Mouse (Mus musculus) heart, postnatal 25 days (tissue): ENCODE measurements at regions not wholly inside any gene's neighbourhood (a gene's known extent, or its start where the extent isn't known, plus 50 kb on each side); places are given as distances from the start of the nearest gene placed in this dataset.

Source experiments
- DNase-seq: peaks from one replicate; pipeline ENCODE4 v3.0.0; 2022; ENCODE audit warnings: low spot score
- intact Hi-C: fragments of 180-260 bp; cut with DNase I; formaldehyde crosslinking; loops from one replicate; pipeline ENCODE4 v1.15.1; 2025

DNA sequence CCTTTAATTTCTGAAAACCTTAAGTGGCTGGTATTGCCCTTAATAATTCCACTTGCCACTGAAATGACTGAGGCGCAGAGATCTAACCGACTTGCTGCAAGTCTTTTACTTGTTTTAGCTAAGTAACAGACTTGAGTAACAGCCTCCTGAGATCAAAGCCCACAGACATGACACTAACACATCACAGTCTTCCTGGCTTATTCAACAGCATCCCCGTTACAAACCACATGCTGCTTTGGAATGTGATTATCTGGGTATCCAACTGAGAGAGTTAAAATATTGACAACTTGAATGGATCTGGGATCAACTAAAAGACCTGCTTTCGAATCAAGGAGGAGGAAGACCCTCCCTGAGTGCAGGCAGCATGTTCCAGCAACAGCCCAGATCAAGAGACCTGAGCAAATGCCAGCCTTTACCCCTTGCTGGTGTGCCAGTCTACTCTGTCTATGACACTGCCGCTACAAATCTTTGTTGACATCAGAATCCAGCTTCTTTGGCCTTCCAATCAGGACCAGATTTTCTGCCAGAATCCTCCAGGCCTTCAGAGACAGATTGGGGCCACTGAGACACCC lies 258.7 kb upstream of the Fermt1 start:
- no peak for DNase-seq
- intact Hi-C loops = no loop called here

GRCm38 (mm10) chr2:133208498-133208897 lies 262.8 kb upstream of the Fermt1 start:
- DNase-seq = no peak
- intact Hi-C loops = no loop called here

DNA sequence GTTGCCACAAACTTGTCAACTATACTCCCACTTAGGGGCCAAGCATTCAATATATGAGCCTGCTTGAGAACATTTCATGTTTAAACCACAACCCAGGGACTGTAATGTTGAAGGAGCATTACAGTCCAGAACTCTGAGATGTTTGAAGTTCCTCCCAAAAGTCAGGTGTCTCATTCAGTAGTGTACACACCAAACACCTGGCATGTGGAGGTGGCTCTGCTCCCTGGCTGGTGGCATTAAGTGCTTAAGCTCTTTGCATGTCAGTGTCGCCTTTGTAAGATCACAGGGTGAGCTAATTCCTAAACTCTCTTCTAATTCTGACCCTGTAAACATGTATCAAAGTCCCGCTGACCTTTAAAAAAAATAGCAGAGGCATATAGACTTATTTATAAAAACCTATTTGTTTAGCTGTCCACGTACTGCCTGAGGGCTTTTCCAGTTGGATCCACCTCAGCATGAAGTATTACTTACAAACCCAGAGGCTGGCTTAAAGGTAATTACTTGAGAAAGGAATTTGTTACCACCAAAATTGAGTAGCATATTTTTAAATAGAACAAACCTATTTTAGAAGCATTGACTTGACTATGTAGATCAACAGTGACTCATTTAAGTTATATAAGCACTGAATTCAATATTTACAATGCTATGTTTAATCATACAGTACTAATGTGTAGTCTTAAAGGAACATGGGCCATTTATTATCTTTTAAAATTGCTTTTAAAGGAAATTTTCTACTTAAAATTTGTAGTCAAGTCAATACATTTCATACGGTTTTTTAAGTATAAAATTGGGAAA lies 276.3 kb upstream of the Fermt1 start:
- intact Hi-C loops = no loop called here
- no peak for DNase-seq

DNA sequence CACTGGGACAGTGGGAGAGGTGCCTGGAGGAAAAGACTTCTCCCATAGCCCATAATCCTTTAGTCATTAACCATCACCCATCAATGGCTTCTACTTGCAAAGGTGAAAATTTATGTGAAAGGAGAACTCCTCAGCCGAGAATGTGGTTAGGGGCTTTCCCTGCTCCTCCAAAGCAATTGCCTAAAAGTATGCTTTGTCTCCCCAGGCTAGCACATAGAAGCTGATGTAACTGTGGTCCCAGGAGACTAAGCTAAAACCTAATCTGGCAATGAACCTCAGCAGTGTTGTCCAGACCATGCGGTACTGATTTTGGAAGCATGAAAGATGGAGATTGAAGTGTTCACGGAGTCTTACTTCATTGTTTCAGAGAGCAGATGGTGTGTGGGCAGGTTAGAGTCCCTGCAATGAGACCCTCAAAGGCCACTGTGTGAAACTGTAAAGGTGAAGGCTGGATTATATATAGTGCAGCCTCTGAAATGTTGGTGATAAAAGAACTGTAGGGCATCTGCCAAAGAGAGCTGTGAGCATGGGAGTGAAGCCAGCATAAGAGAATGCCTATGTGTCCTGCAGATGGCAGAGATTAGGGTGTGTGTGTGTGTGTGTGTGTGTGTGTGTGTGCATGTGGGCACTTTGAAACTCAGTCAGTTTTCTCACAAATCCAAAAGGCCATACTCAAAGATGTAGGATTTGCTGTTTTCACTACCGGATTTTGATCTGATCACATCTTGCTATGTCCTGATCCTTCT lies 289.6 kb upstream of the Fermt1 start:
- DNase-seq = no peak

DNA sequence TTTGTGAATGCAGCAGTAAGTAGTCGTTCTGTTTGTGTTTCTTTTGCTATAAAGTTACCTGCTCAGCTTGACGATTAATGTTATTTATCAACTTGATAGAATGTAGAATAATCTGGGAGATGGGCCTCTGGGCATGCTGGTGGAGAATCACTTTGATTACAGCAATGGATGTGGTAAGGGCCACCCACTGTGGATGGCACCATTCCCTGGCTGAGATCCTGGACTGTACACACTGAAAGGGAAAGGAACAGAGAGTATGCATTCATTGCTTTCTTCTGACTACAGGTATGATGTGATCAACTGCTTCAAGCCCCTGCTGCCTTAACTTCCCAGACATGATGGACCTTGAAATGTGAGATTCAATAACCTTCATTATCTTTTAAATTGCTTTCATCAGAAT lies 299.8 kb upstream of the Bmp2 start:
- intact Hi-C loops = no loop called here
- no peak for DNase-seq

More for the DNA sequence above, 289.6 kb upstream of the Fermt1 start:
- intact Hi-C loops = no loop called here

- no peak for DNase-seq
- intact Hi-C loops = no loop called here
Observed at GRCm38 (mm10) chr2:133274424-133274823, 277.5 kb upstream of the Bmp2 start.

DNA sequence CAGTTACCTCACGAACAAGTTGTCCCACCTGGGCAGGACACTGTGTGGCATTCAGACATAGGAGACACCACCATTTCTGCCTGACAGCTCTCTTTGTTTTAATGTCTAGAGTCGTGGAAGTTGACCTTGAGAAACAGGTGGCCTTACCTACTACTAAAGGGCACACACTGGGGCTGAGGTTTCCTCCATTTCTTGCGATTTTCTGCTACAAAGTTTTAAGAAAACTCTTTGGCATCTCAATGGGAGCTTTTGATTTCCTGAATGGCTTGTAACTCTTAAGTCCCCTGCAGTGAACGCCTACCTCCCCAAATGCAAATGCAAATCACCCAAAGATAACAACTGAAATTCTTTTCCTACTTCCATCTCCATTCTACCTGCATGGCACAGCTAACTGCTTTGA lies 273.4 kb upstream of the Bmp2 start:
- no peak for DNase-seq

DNA sequence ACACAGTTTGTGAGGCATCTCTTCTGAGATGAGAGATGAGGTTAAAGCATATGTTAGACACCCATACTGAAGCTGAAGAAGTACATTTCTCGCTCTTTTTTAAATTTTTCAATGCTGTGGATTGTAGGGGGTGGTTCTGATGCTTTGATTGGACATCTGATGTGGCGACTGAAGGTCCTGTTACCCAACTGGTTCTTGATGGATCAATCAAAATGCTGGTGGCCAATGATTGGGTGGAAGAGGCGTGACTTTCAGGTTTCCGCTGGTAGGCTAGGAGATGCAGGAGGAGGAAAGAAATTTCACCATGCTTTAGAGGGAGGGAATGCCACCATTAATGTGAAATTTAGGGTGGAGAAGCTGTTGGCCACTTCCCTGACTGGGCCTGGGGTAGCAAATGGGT lies 272.7 kb upstream of the Bmp2 start:
- intact Hi-C loops = no loop called here
- no peak for DNase-seq

More for the DNA sequence above, 273.4 kb upstream of the Bmp2 start:
- intact Hi-C loops = no loop called here

GRCm38 (mm10) chr2:133282692-133283091 lies 269.3 kb upstream of the Bmp2 start:
- intact Hi-C loops = no loop called here
- DNase-seq = no peak

DNA sequence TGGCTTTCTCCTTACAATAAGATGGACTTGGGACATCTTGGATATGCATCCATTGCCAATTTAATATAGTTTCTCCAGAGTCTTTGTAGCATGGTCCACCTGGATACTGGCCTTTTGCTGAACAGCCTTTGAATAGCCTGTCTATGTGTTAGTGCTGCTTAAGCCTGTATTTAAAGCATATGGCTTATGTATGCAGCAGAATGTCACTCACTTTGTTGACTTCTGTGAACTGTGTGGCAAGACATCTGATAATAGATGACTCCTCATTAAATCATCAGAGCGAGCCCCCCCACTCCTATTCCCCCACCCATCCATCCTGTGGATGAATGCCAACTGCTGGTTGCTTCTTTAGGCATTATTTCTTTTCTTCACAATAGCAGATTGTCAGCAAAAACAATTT lies 268.2 kb upstream of the Bmp2 start:
- DNase-seq = no peak
- intact Hi-C loops = no loop called here

DNA sequence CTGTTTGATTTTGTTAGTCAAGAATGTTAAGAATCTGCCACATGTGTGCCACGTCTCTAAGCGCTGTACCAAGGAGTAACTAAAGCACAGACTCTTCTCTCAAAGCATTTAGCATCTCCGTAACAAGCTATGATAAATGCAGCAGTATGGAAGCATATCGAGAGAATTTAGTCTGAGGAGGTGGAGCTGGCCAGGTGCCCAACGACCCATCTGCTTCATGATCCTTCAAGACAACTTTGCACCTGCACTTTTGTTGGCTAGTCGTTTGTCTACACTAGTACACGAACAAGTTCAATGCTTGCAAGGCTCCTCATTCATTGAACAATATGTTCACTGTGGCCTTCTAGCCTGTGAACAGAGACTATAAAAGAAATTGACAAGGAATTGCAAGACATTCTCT lies 257.8 kb upstream of the Bmp2 start:
- intact Hi-C loops = no loop called here
- no peak for DNase-seq

GRCm38 (mm10) chr2:133305936-133306335 lies 246.0 kb upstream of the Bmp2 start:
- DNase-seq = no peak
- intact Hi-C loops = no loop called here

GRCm38 (mm10) chr2:133311001-133311400 lies 241.0 kb upstream of the Bmp2 start:
- intact Hi-C loops = no loop called here
- no peak for DNase-seq

DNA sequence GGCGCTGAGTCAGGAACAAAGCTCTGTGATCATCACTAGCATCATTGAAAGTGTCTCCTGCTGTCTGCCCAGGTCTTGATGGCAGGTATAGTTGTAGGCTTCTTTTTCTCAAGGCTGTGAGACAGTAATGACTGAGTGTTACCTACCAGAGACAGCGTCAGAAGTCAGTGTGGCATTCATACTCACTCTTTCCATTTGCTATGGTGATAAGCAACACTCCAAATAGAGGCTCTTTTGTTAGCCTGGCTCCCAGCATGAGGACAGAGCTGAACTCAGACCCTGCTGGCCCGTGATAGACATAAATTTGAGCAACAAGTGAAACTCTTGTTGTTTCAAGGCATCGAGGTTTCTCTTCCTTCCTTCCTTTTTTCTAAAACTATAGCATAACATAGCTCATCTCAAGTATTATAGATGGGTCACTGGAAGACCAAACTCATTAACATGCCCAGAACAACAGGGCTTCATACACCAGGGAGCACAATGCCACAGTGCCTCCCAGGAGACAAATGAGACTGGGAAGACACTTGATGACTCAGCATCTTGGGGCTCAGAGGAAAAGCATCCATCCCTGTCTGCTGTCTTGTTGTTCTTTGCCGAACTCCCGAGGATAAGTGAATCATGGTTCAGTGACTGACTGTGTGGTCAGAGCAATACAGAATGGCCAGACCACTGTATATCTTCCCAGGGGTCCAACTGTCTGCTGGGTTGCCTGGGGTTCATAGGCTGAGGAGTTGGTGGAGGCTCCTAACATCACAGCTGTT lies 225.5 kb upstream of the Bmp2 start:
- intact Hi-C loops = no loop called here
- DNase-seq = no peak

- intact Hi-C loops = no loop called here
- DNase-seq = no peak
Observed at GRCm38 (mm10) chr2:133327653-133328052, 224.3 kb upstream of the Bmp2 start.

- no peak for DNase-seq
- intact Hi-C loops = no loop called here
Observed at GRCm38 (mm10) chr2:133336177-133336901, 215.6 kb upstream of the Bmp2 start.

- no peak for DNase-seq
- intact Hi-C loops = no loop called here
Observed at GRCm38 (mm10) chr2:133338150-133338549, 213.8 kb upstream of the Bmp2 start.

GRCm38 (mm10) chr2:133341352-133341751 lies 210.6 kb upstream of the Bmp2 start:
- intact Hi-C loops = no loop called here
- DNase-seq = no peak

DNA sequence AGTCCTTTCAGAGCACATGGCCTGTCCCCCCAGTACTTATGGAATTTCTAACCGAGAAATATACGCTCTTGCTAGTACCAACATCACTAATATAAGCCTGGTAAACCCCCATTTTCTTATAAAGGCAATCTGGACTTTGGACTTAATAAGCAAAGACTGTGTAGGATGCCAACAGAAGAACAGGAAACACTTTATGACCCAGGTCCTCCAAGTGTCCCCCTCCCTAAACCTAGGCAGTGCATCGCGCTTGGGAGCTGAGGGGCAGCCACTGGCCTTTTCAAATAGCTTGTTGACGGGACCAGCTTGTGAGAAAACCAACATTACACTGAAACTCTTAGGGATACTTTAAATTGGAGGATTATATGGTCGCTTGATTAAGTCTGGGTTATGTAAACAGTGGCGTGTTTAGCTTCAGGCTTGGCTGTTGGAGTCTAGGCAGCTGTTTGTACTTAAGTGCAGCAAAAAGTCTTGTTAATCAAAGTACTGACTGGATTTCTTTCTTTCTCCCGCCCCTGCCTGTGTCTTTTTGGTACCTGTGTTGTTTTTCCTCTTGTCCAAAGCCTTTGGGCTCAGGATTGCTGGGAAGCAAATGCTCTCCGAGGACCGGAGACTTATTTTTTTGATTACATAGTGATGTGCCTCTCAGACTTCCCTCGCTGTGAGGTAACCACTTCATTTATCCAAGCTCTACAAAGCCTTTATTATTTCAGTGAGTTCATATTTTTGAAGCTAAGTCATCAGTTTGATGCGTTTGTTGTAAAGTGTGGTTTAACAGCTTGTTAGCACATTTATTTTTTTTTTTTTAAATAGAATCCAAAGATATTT lies 205.8 kb upstream of the Bmp2 start:
- intact Hi-C loops = no loop called here
- DNase-seq = no peak
